Mouse (Mus musculus): ENCODE results near the gene Lipm. TPM values are rescaled to one million over a fixed set of nuclear protein-coding genes. Genes with fewer than 3 reads are reported as not detected.

The Lipm gene
- polyA plus RNA-seq (2015; fragmentation: Nextera tagmentation; extraction: Ambion mirVana) = 0.09 and 0.10 TPM in 2 replicates

GRCm38 (mm10) chr19:34100633-34101032 lies at the start of gene Lipm:
Lipm (plus strand) TSS chr19:34100933.
- Histone ChIP-seq H3K4me2 (ENCODE audit: low read depth, low read length) (no peak within 1 kb of the TSS), H3K9me3 (ENCODE audit: control insufficient read depth, low read length) (no peaks in the 10 kb centered on the region), H3K4me3 (ENCODE audit: low read length) (no peak within 1 kb of the TSS), H3K9ac (ENCODE audit: low read length) (no peak within 1 kb of the TSS), H3K27me3 (ENCODE audit: control insufficient read depth, insufficient read depth, low read depth, low read length) (no peaks in the 10 kb centered on the region), H3K4me1 (replicated peaks; ENCODE audit: control insufficient read depth, insufficient read depth, low read length) (no peaks in the 10 kb centered on the region), H3K36me3 (ENCODE audit: control insufficient read depth, insufficient read depth, low read length) (no peaks in the 10 kb centered on the region), H3K27ac (ENCODE audit: low read length) (no peak within 1 kb of the TSS)
- no peak for ATAC-seq (ENCODE audit: low read depth)
- WGBS = 76% methylated on average over 4 of the region's 4 CpGs

DNA sequence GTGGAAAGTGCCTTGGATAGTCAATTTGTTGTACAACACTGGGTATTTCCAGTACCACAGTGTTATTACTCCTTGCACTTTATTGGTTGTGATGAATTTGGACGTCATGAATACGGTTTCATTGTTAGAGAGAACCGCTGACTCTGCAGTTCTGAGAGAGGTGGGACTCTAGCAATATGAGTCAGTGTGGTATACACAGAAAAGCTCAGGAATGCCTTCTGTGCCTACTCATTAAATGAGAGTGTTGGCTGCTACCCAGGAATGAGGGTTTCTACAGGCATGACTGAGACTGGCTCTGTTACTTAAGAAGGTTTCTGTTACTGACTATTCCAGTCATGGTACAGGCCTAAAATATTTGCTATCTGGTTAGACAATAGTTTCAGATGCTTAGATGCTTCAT lies 49.2 kb upstream of the Lipm start:
- Histone ChIP-seq H3K27me3 (ENCODE audit: control insufficient read depth, insufficient read depth, low read depth, low read length) (no peaks in the 10 kb centered on the region), H3K9me3 (ENCODE audit: control insufficient read depth, low read length) (no peaks in the 10 kb centered on the region), H3K4me3 (ENCODE audit: low read length) (no peak overlapping the region), H3K4me2 (ENCODE audit: low read depth, low read length) (no peak overlapping the region), H3K36me3 (ENCODE audit: control insufficient read depth, insufficient read depth, low read length) (no peaks in the 10 kb centered on the region), H3K27ac (ENCODE audit: low read length) (no peak overlapping the region), H3K9ac (ENCODE audit: low read length) (no peak overlapping the region), H3K4me1 (replicated peaks; ENCODE audit: control insufficient read depth, insufficient read depth, low read length) (no peaks in the 10 kb centered on the region)
- no peak for ATAC-seq (ENCODE audit: low read depth)
- WGBS = 72% methylated on average over 3 of the region's 3 CpGs

- Histone ChIP-seq H3K9me3 (ENCODE audit: control insufficient read depth, low read length) (no peaks in the 10 kb centered on the region), H3K27ac (ENCODE audit: low read length) (no peak overlapping the region), H3K4me2 (ENCODE audit: low read depth, low read length) (no peak overlapping the region), H3K4me1 (replicated peaks; ENCODE audit: control insufficient read depth, insufficient read depth, low read length) (no peaks in the 10 kb centered on the region), H3K9ac (ENCODE audit: low read length) (no peak overlapping the region), H3K4me3 (ENCODE audit: low read length) (no peak overlapping the region), H3K27me3 (ENCODE audit: control insufficient read depth, insufficient read depth, low read depth, low read length) (no peaks in the 10 kb centered on the region), H3K36me3 (ENCODE audit: control insufficient read depth, insufficient read depth, low read length) (no peaks in the 10 kb centered on the region)
- ATAC-seq (ENCODE audit: low read depth) = no peak
- WGBS = 46% methylated on average over 1 of the region's 1 CpGs
Observed at GRCm38 (mm10) chr19:34063547-34063946, 37.2 kb upstream of the Lipm start.

DNA sequence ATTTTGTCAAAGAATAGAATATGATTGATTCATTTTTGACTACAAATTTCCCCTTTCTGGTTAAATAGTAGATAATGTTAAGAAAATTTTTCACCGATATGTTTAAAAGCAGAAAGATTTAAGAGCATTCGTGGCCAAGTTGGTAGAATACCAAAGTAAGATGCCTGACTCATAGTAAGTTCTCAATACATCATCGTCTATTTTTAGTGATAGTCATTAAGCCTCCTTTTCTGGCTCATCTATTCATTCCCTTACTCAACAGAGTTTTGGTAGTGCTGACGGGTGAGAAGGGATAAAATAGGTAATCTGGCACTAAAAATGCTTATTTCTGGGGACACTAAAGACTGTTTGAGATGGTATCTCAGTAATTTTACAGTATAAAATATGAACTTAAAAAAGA lies 36.7 kb upstream of the Lipm start:
- no peak for ATAC-seq (ENCODE audit: low read depth)

GRCm38 (mm10) chr19:34066779-34067472 lies 33.8 kb upstream of the Lipm start, which contains the start of gene Lipn:
Lipn (plus strand) TSS chr19:34067358.
- H3K27me3 ChIP-seq (ENCODE audit: control insufficient read depth, insufficient read depth, low read depth, low read length) = no peaks in the 10 kb centered on the region
- no peak for ATAC-seq (ENCODE audit: low read depth)
- WGBS = 83% methylated on average over 9 of the region's 9 CpGs

More for the DNA sequence above, 36.7 kb upstream of the Lipm start:
- Histone ChIP-seq H3K4me2 (ENCODE audit: low read depth, low read length) (no peak overlapping the region), H3K4me1 (replicated peaks; ENCODE audit: control insufficient read depth, insufficient read depth, low read length) (no peaks in the 10 kb centered on the region), H3K9me3 (ENCODE audit: control insufficient read depth, low read length) (no peaks in the 10 kb centered on the region), H3K9ac (ENCODE audit: low read length) (no peak overlapping the region), H3K27ac (ENCODE audit: low read length) (no peak overlapping the region), H3K36me3 (ENCODE audit: control insufficient read depth, insufficient read depth, low read length) (no peaks in the 10 kb centered on the region), H3K4me3 (ENCODE audit: low read length) (no peak overlapping the region), H3K27me3 (ENCODE audit: control insufficient read depth, insufficient read depth, low read depth, low read length) (no peaks in the 10 kb centered on the region)
- WGBS = 77% methylated on average over 4 of the region's 4 CpGs

DNA sequence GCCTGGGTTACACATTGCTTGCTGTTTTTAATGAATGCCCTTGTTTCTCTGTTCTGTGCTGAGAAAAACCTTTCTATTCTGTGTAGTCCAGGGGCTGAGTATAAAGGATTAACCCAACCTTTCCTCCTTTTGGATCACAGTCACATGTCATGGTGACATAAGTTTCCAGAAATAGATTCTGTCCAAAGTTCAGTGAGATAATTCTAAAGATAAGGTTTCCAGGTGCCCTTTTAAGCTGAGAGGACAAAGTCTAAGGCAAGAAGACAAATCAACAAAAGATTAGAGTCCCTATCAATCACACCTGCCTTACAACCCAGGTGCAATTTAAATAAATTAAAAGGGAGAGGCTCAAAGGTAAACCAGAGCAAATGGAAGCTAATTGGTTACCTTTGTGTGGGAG lies 26.5 kb upstream of the Lipm start:
- Histone ChIP-seq H3K4me2 (ENCODE audit: low read depth, low read length) (no peak overlapping the region), H3K4me3 (ENCODE audit: low read length) (no peak overlapping the region), H3K27ac (ENCODE audit: low read length) (no peak overlapping the region), H3K27me3 (ENCODE audit: control insufficient read depth, insufficient read depth, low read depth, low read length) (no peaks in the 10 kb centered on the region), H3K4me1 (replicated peaks; ENCODE audit: control insufficient read depth, insufficient read depth, low read length) (no peaks in the 10 kb centered on the region), H3K36me3 (ENCODE audit: control insufficient read depth, insufficient read depth, low read length) (no peaks in the 10 kb centered on the region), H3K9ac (ENCODE audit: low read length) (no peak overlapping the region), H3K9me3 (ENCODE audit: control insufficient read depth, low read length) (no peaks in the 10 kb centered on the region)
- ATAC-seq (ENCODE audit: low read depth) = no peak

More at GRCm38 (mm10) chr19:34066779-34067472, 33.8 kb upstream of the Lipm start, which contains the start of gene Lipn:
- H3K4me2 ChIP-seq (ENCODE audit: low read depth, low read length) = no peak within 1 kb of the TSS
- no peaks in the 10 kb centered on the region for H3K4me1 ChIP-seq (replicated peaks; ENCODE audit: control insufficient read depth, insufficient read depth, low read length)
- H3K36me3 ChIP-seq (ENCODE audit: control insufficient read depth, insufficient read depth, low read length) = no peaks in the 10 kb centered on the region
- H3K9me3 ChIP-seq (ENCODE audit: control insufficient read depth, low read length) = no peaks in the 10 kb centered on the region
- H3K4me3 ChIP-seq (ENCODE audit: low read length) = no peak within 1 kb of the TSS
- no peak within 1 kb of the TSS for H3K27ac ChIP-seq (ENCODE audit: low read length)
- no peak within 1 kb of the TSS for H3K9ac ChIP-seq (ENCODE audit: low read length)

DNA sequence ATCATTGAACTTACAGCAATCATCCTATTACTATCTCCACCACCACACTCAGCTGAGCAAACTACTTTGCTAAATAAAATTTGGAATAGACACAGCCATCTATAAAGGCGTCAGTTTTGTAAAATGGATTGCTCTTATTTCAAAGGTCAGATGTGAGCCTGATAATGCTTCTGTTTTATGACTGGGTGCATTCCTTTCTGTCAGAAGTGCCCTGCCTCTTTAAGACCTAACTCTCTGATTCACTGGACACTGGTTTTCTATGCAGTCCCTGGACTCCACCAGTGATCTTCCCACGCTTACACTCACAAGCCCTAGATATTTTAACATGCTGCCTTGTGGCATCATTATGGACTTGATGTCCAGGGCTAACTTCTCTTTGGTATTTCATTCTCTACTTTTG lies 22.6 kb upstream of the Lipm start:
- no peak overlapping the region for H3K4me2 ChIP-seq (ENCODE audit: low read depth, low read length)
- ATAC-seq (ENCODE audit: low read depth) = no peak
- no peaks in the 10 kb centered on the region for H3K36me3 ChIP-seq (ENCODE audit: control insufficient read depth, insufficient read depth, low read length)
- no peak overlapping the region for H3K27ac ChIP-seq (ENCODE audit: low read length)
- WGBS = 55% methylated on average over 2 of the region's 2 CpGs
- no peaks in the 10 kb centered on the region for H3K4me1 ChIP-seq (replicated peaks; ENCODE audit: control insufficient read depth, insufficient read depth, low read length)
- H3K27me3 ChIP-seq (ENCODE audit: control insufficient read depth, insufficient read depth, low read depth, low read length) = no peaks in the 10 kb centered on the region
- no peak overlapping the region for H3K4me3 ChIP-seq (ENCODE audit: low read length)
- no peaks in the 10 kb centered on the region for H3K9me3 ChIP-seq (ENCODE audit: control insufficient read depth, low read length)
- no peak overlapping the region for H3K9ac ChIP-seq (ENCODE audit: low read length)

- no peaks in the 10 kb centered on the region for H3K4me1 ChIP-seq (replicated peaks; ENCODE audit: control insufficient read depth, insufficient read depth, low read length)
- H3K4me2 ChIP-seq (ENCODE audit: low read depth, low read length) = no peak overlapping the region
- H3K9me3 ChIP-seq (ENCODE audit: control insufficient read depth, low read length) = no peaks in the 10 kb centered on the region
- no peaks in the 10 kb centered on the region for H3K36me3 ChIP-seq (ENCODE audit: control insufficient read depth, insufficient read depth, low read length)
- 61% methylated on average over 3 of the region's 3 CpGs for WGBS
- no peak for ATAC-seq (ENCODE audit: low read depth)
- H3K27me3 ChIP-seq (ENCODE audit: control insufficient read depth, insufficient read depth, low read depth, low read length) = no peaks in the 10 kb centered on the region
- H3K4me3 ChIP-seq (ENCODE audit: low read length) = no peak overlapping the region
- H3K27ac ChIP-seq (ENCODE audit: low read length) = no peak overlapping the region
- no peak overlapping the region for H3K9ac ChIP-seq (ENCODE audit: low read length)
Observed at GRCm38 (mm10) chr19:34089011-34089680, 11.6 kb upstream of the Lipm start.

GRCm38 (mm10) chr19:34095381-34095780 lies 5.4 kb upstream of the Lipm start:
- no peak overlapping the region for H3K4me3 ChIP-seq (ENCODE audit: low read length)
- no peak overlapping the region for H3K27ac ChIP-seq (ENCODE audit: low read length)
- WGBS = 52% methylated on average over 5 of the region's 5 CpGs
- no peaks in the 10 kb centered on the region for H3K27me3 ChIP-seq (ENCODE audit: control insufficient read depth, insufficient read depth, low read depth, low read length)
- no peak overlapping the region for H3K9ac ChIP-seq (ENCODE audit: low read length)
- no peak for ATAC-seq (ENCODE audit: low read depth)
- no peak overlapping the region for H3K4me2 ChIP-seq (ENCODE audit: low read depth, low read length)
- H3K36me3 ChIP-seq (ENCODE audit: control insufficient read depth, insufficient read depth, low read length) = no peaks in the 10 kb centered on the region
- no peaks in the 10 kb centered on the region for H3K4me1 ChIP-seq (replicated peaks; ENCODE audit: control insufficient read depth, insufficient read depth, low read length)
- no peaks in the 10 kb centered on the region for H3K9me3 ChIP-seq (ENCODE audit: control insufficient read depth, low read length)
